Mouse (Mus musculus): ENCODE data around the gene Gm3532.
"Not testable (repeated sequence)": the region's sequence is repeated elsewhere in the genome, so short reads cannot be mapped to it uniquely, and the experiment has no call there.

Gene Gm3532

DNA sequence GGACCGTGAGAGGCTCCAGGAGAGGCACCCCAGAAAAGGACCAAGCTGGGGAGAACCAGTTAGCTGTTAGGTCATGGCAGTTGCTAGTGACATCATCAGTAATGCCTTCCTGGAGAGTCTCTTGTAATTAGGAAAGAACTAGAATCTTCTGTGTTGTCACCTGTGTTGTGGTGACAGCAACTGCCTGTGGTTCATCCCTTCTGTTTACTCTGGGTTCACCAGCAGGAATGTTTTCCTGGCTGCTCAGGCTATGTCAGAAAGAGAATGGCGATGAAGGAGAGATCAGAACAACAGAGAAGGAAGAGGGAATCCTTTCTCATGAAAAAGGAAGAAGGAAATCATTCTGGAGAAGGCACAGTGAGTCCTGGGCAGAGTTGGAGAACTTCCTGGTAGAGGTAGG lies at the start of gene Gm3532:
Gene Gm3532, plus strand, starts transcription at position 301 of the 400 bp plus-strand sequence.
- DNase-seq (ENCODE audit: low read depth) = not testable (repeated sequence)

DNA sequence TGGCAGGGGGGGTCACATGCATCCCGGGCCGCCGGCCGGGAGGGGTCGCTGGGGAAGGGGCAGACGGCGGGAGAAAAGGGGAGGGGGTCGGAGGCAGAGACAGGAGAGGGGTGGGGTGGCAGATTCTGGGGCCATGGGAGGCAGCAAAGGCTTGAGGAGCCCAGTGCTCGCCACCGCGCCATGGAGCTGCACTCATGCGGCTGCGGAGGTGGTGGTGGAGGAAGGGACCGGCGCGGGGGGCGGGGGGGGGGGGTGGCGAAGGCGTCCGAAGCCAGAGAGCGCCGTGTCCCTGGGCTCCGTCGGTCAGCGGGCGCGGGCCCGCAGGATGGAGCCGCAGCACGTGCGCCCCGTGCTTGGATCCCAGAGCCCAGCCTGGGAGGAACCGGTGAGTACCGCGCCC lies 36.9 kb upstream of the Gm3532 start, which contains the start of gene Gm3488:
Gene Gm3488, plus strand, starts transcription at position 301 of the 400 bp plus-strand sequence.
- DNase-seq (ENCODE audit: low read depth) = not testable (repeated sequence)

Measured in c-Kit-positive CD71-negative TER-119-negative erythroid progenitor cells, embryonic 14.5 days (primary cell).